Mouse (Mus musculus) CH12.LX (cell line): ENCODE measurements around the gene Lrguk. TPM values are rescaled to one million over a fixed set of nuclear protein-coding genes. Genes with fewer than 3 reads are reported as not detected.

Experiments
- DNase-seq: peaks from one replicate; pipeline ENCODE4 v3.0.0-alpha.2; 2013; ENCODE audit errors: extremely low read depth
- H3K27ac ChIP-seq: 2 replicates; pipeline ENCODE4 v1.5.1; 2012; ENCODE audit warnings: low read depth, mild to moderate bottlenecking, control low read depth, moderate library complexity; ENCODE audit not compliant: insufficient read depth
- H3K27me3 ChIP-seq: replicated peaks from 2 replicates; pipeline ENCODE3; 2012; ENCODE audit warnings: inconsistent platforms
- H3K36me3 ChIP-seq, 2 experiments: replicated peaks in 1 of 2; 2 replicates each; pipeline versions ENCODE3 to v1.6.1; 2012; ENCODE audit warnings: inconsistent platforms in 1 of 2, low read length in 1 of 2, mild to moderate bottlenecking in 1 of 2, mixed read lengths in 1 of 2, moderate library complexity in 1 of 2; ENCODE audit not compliant: control insufficient read depth in 1 of 2, insufficient read depth in 1 of 2
- H3K4me1 ChIP-seq, 2 experiments: 2 replicates each; pipeline ENCODE4 v1.6.1; 2012; ENCODE audit warnings: inconsistent platforms in 1 of 2, moderate library complexity in 1 of 2; ENCODE audit not compliant: insufficient read depth in 2 of 2, control insufficient read depth in 1 of 2
- H3K4me2 ChIP-seq: 2 replicates; pipeline ENCODE4 v1.6.1; 2012; ENCODE audit warnings: low read depth, mild to moderate bottlenecking, control low read depth; ENCODE audit not compliant: poor library complexity, insufficient read depth, severe bottlenecking
- H3K4me3 ChIP-seq, 3 experiments: fragments of 150-350 bp in 1 of 3; sonication (generic) in 1 of 3; replicated peaks in 1 of 3; 2 replicates each; pipeline versions ENCODE3 to v1.5.1; 2011 to 2012; ENCODE audit warnings: low read depth in 2 of 3, low read length in 2 of 3, mild to moderate bottlenecking in 2 of 3, moderate library complexity in 2 of 3, control low read depth in 1 of 3, improper control_type of control experiment in 1 of 3, inconsistent platforms in 1 of 3, mixed read lengths in 1 of 3; ENCODE audit not compliant: poor library complexity in 1 of 3
- H3K79me2 ChIP-seq: replicated peaks from 2 replicates; pipeline ENCODE4 v1.6.1; 2012; ENCODE audit warnings: mild to moderate bottlenecking, moderate library complexity; ENCODE audit not compliant: control insufficient read depth, poor library complexity, insufficient read depth, severe bottlenecking; ENCODE audit errors: extremely low read depth
- H3K9ac ChIP-seq: 2 replicates; pipeline ENCODE4 v1.6.1; 2012; ENCODE audit warnings: low read depth, mild to moderate bottlenecking, control low read depth, moderate library complexity; ENCODE audit not compliant: insufficient read depth
- H3K9me3 ChIP-seq: replicated peaks from 2 replicates; pipeline ENCODE3; 2012; ENCODE audit warnings: low read length, inconsistent platforms, mixed read lengths
- BHLHE40 ChIP-seq: IDR thresholded peaks from 2 replicates; pipeline ENCODE4 v1.6.1; 2011; ENCODE audit warnings: mild to moderate bottlenecking, low read depth, low read length, improper control_type of control experiment
- CHD1 ChIP-seq: IDR thresholded peaks from 2 replicates; pipeline ENCODE4 v1.6.1; 2012; ENCODE audit warnings: low read depth, low read length, improper control_type of control experiment, inconsistent platforms
- CTCF ChIP-seq, 2 experiments: IDR thresholded peaks in 1 of 2; conservative IDR thresholded peaks in 1 of 2; 2 replicates each; pipeline ENCODE4 v1.5.1; 2011 to 2012; ENCODE audit warnings: low read depth in 2 of 2, low read length in 2 of 2, improper control_type of control experiment in 1 of 2, inconsistent platforms in 1 of 2, mild to moderate bottlenecking in 1 of 2, moderate library complexity in 1 of 2
- E2F4 ChIP-seq: IDR thresholded peaks from 2 replicates; pipeline ENCODE4 v1.6.1; 2011; ENCODE audit warnings: low read depth, low read length, improper control_type of control experiment; ENCODE audit not compliant: insufficient replicate concordance
- HCFC1 ChIP-seq: IDR thresholded peaks from 2 replicates; pipeline ENCODE4 v1.6.1; 2012; ENCODE audit warnings: low read depth, mild to moderate bottlenecking, inconsistent platforms, low read length, improper control_type of control experiment
- IRF4 ChIP-seq: IDR thresholded peaks from 2 replicates; pipeline ENCODE4 v1.6.1; 2014; ENCODE audit warnings: low read depth, mild to moderate bottlenecking, inconsistent platforms, low read length, improper control_type of control experiment
- JUN ChIP-seq: IDR thresholded peaks from 2 replicates; pipeline ENCODE4 v1.6.1; 2011; ENCODE audit warnings: low read depth, mild to moderate bottlenecking, low read length, improper control_type of control experiment, moderate library complexity; ENCODE audit not compliant: insufficient read depth
- JUND ChIP-seq: conservative IDR thresholded peaks from 2 replicates; pipeline ENCODE4 v1.6.1; 2011; ENCODE audit warnings: low read depth, low read length, improper control_type of control experiment
- KAT2A ChIP-seq: IDR thresholded peaks from 2 replicates; pipeline ENCODE4 v1.6.1; 2012; ENCODE audit warnings: low read length, improper control_type of control experiment, inconsistent platforms; ENCODE audit not compliant: insufficient replicate concordance
- MAFK ChIP-seq: IDR thresholded peaks from 2 replicates; pipeline ENCODE4 v1.6.1; 2011; ENCODE audit warnings: low read length, improper control_type of control experiment; ENCODE audit not compliant: insufficient replicate concordance
- MAZ ChIP-seq: IDR thresholded peaks from 2 replicates; pipeline ENCODE4 v1.6.1; 2012; ENCODE audit warnings: low read depth, mild to moderate bottlenecking, inconsistent platforms, low read length, improper control_type of control experiment, moderate library complexity
- MEF2A ChIP-seq: IDR thresholded peaks from 2 replicates; pipeline ENCODE4 v1.6.1; 2014; ENCODE audit warnings: low read depth, mild to moderate bottlenecking, inconsistent platforms, low read length, improper control_type of control experiment, borderline replicate concordance
- MYC ChIP-seq: IDR thresholded peaks from 2 replicates; pipeline ENCODE4 v1.6.1; 2011; ENCODE audit warnings: low read depth, mild to moderate bottlenecking, improper control_type of control experiment, low read length
- NELFE ChIP-seq: IDR thresholded peaks from 2 replicates; pipeline ENCODE4 v1.6.1; 2011; ENCODE audit warnings: low read depth, low read length, improper control_type of control experiment
- NRF1 ChIP-seq: IDR thresholded peaks from 2 replicates; pipeline ENCODE4 v1.6.1; 2014; ENCODE audit warnings: low read depth, mild to moderate bottlenecking, inconsistent platforms, low read length, improper control_type of control experiment, moderate library complexity
- POLR2AphosphoS2 ChIP-seq: IDR thresholded peaks from 2 replicates; pipeline ENCODE4 v1.6.1; 2011; ENCODE audit warnings: low read depth, low read length, improper control_type of control experiment
- RAD21 ChIP-seq: IDR thresholded peaks from 2 replicates; pipeline ENCODE4 v1.6.1; 2011; ENCODE audit warnings: low read depth, mild to moderate bottlenecking, low read length, improper control_type of control experiment, moderate library complexity
- RCOR1 ChIP-seq: conservative IDR thresholded peaks from 2 replicates; pipeline ENCODE4 v1.6.1; 2012; ENCODE audit warnings: low read depth, mild to moderate bottlenecking, inconsistent platforms, low read length, improper control_type of control experiment
- SIN3A ChIP-seq: IDR thresholded peaks from 2 replicates; pipeline ENCODE4 v1.6.1; 2012; ENCODE audit warnings: low read length, improper control_type of control experiment, inconsistent platforms
- SMC3 ChIP-seq: IDR thresholded peaks from 2 replicates; pipeline ENCODE4 v1.6.1; 2011; ENCODE audit warnings: low read depth, low read length, improper control_type of control experiment
- TCF12 ChIP-seq: IDR thresholded peaks from 2 replicates; pipeline ENCODE4 v1.6.1; 2014; ENCODE audit warnings: low read depth, mild to moderate bottlenecking, inconsistent platforms, low read length, improper control_type of control experiment
- UBTF ChIP-seq: IDR thresholded peaks from 2 replicates; pipeline ENCODE4 v1.6.1; 2012; ENCODE audit warnings: low read depth, mild to moderate bottlenecking, inconsistent platforms, low read length, improper control_type of control experiment, moderate library complexity
- USF1 ChIP-seq: IDR thresholded peaks from 2 replicates; pipeline ENCODE4 v1.6.1; 2014; ENCODE audit warnings: low read depth, mild to moderate bottlenecking, inconsistent platforms, low read length, improper control_type of control experiment
- ZC3H11A ChIP-seq: IDR thresholded peaks from 2 replicates; pipeline ENCODE4 v1.6.1; 2012; ENCODE audit warnings: low read depth, mild to moderate bottlenecking, inconsistent platforms, low read length, improper control_type of control experiment
- ZKSCAN1 ChIP-seq: IDR thresholded peaks from 2 replicates; pipeline ENCODE4 v1.6.1; 2012; ENCODE audit warnings: low read depth, inconsistent platforms, low read length, improper control_type of control experiment, borderline replicate concordance
- ZMIZ1 ChIP-seq: IDR thresholded peaks from 2 replicates; pipeline ENCODE4 v1.6.1; 2012; ENCODE audit warnings: low read depth, mild to moderate bottlenecking, inconsistent platforms, low read length, improper control_type of control experiment
- dilution Hi-C: fragments of 300-500 bp; cut with MboI; formaldehyde crosslinking; loops from 2 replicates; pipeline ENCODE4 v1.14.3; 2020; ENCODE audit warnings: low sequenced_read_pairs; ENCODE audit not compliant: extremely low pct_unique_long_range_greater_than_20kb, extremely low pct_ligation_motif_present
- in situ Hi-C: fragments of 300-500 bp; cut with MboI; formaldehyde crosslinking; loops from 3 replicates; pipeline ENCODE4 v1.14.3; 2019; ENCODE audit warnings: low sequenced_read_pairs, low pct_ligation_motif_present, low pct_unique_long_range_greater_than_20kb, mixed read lengths
- polyA plus RNA-seq: library from polyadenylated mRNA; unstranded; fragments of >175 nt; gene quantifications from 2 replicates; pipeline ENCODE4 v1.2.1, GENCODE M21; 2012; ENCODE audit warnings: low read depth; ENCODE audit not compliant: insufficient read length
- total RNA-seq, 2 experiments: library from RNA; depleted of rRNA; stranded (reverse); fragments of 300-350 nt in 1 of 2; fragments of >200 nt in 1 of 2; gene quantifications; 2 replicates each; pipeline ENCODE4 v1.2.3; 2012 to 2014

Lrguk gene
- total and polyA plus RNA-seq, 3 experiments, result 0.85 to 1.6 (median 1.1) TPM

GRCm38 (mm10) chr6:34034577-34035461, 5.6 kb downstream of the Lrguk start:
- DNase-seq, result no peak
- dilution Hi-C loops, result no loop called here
- H3K4me2 ChIP-seq, result no peak overlapping the region

GRCm38 (mm10) chr6:34040624-34041235, 11.5 kb downstream of the Lrguk start:
- dilution Hi-C loops (no loop called here), in situ Hi-C loops (loop anchor here (10.0 kb wide), 1 partner anchor 234 kb away; no protein-coding TSS in a partner anchor)
- no peaks in the 10 kb centered on the region for H3K27me3 ChIP-seq
- H3K27ac ChIP-seq, result no peak overlapping the region
- DNase-seq, result peak; percentile 85
- H3K36me3 ChIP-seq, result peaks cover 0 to 6% of the 10 kb centered on the region in 2 experiments
- no peak overlapping the region for H3K9ac ChIP-seq
- no peak overlapping the region for H3K4me2 ChIP-seq
- H3K4me1 ChIP-seq, result peaks cover 0 to 21% of the 10 kb centered on the region in 2 experiments; a peak in 2 of 4 replicates
- no peak overlapping the region for H3K4me3 ChIP-seq
- H3K79me2 ChIP-seq, result no peaks in the 10 kb centered on the region
- peaks cover 3% of the 10 kb centered on the region for H3K9me3 ChIP-seq
- no peak for TF ChIP-seq NRF1
- TF ChIP-seq HCFC1, result no peak; the same call in 1 of the 2 replicates
- no peak for TF ChIP-seq IRF4
- TF ChIP-seq MAZ, result no peak
- TF ChIP-seq MEF2A, result no peak
- TF ChIP-seq ZC3H11A, result peak; percentile 16
- TF ChIP-seq SIN3A, result no peak
- peak; percentile 28; the same call in 1 of the 2 replicates for TF ChIP-seq JUND
- TF ChIP-seq CTCF (conservative IDR thresholded peaks at IDR 0.05 in 1 of 2, IDR thresholded peaks at IDR 0.05 in 1 of 2; ENCODE audit: low read depth in 2 of 2, low read length in 2 of 2), result peak; percentile 91 to 99
- TF ChIP-seq KAT2A, result no peak
- TF ChIP-seq USF1, result no peak
- TF ChIP-seq POLR2AphosphoS2, result no peak
- TF ChIP-seq RCOR1, result no peak
- TF ChIP-seq UBTF, result no peak
- TF ChIP-seq ZMIZ1, result no peak
- peak; percentile 87 for TF ChIP-seq SMC3
- TF ChIP-seq TCF12, result peak; percentile 38; the same call in 1 of the 2 replicates
- TF ChIP-seq MYC, result no peak
- TF ChIP-seq RAD21, result peak; percentile 95
- TF ChIP-seq BHLHE40, result no peak
- no peak for TF ChIP-seq CHD1
- no peak for TF ChIP-seq MAFK
- TF ChIP-seq E2F4, result no peak
- no peak for TF ChIP-seq NELFE

More at GRCm38 (mm10) chr6:34034577-34035461, 5.6 kb downstream of the Lrguk start:
- Histone ChIP-seq H3K9ac (no peak overlapping the region), H3K4me3 (no peak overlapping the region), H3K9me3 (no peaks in the 10 kb centered on the region), H3K36me3 (no peaks in the 10 kb centered on the region), H3K79me2 (no peaks in the 10 kb centered on the region), H3K27ac (no peak overlapping the region), H3K4me1 (peaks cover 4 to 7% of the 10 kb centered on the region in 2 experiments; a peak in 2 of 4 replicates)
- TF ChIP-seq CTCF (conservative IDR thresholded peaks at IDR 0.05 in 1 of 2, IDR thresholded peaks at IDR 0.05 in 1 of 2; ENCODE audit: low read depth in 2 of 2, low read length in 2 of 2) (no peak), ZKSCAN1 (no peak), JUND (no peak), E2F4 (no peak), USF1 (no peak), BHLHE40 (no peak), ZMIZ1 (no peak), IRF4 (no peak), KAT2A (no peak), MYC (no peak), CHD1 (no peak), UBTF (no peak), JUN (no peak)
- TF ChIP-seq, all 38 proteins: peak for 0
- no peaks in the 10 kb centered on the region for H3K27me3 ChIP-seq
- in situ Hi-C loops, result no loop called here
